Mouse (Mus musculus) myocyte (in vitro differentiated cells): ENCODE results near the gene Cfd.

Source experiments
- MAX ChIP-seq: IDR thresholded peaks from one replicate; pipeline ENCODE4 v1.6.1; 2011; ENCODE audit warnings: low read depth, mild to moderate bottlenecking, control low read depth
- MYOD1 ChIP-seq, 3 experiments: IDR thresholded peaks; one replicate each; pipeline ENCODE4 v1.6.1; 2011; ENCODE audit warnings: control low read depth in 2 of 3, low read depth in 2 of 3, mild to moderate bottlenecking in 2 of 3, moderate library complexity in 1 of 3; ENCODE audit not compliant: insufficient read length in 2 of 3, control insufficient read depth in 1 of 3
- MYOG ChIP-seq, 3 experiments: IDR thresholded peaks; one replicate each; pipeline ENCODE4 v1.6.1; 2011; ENCODE audit warnings: control low read depth in 2 of 3, low read depth in 2 of 3, mild to moderate bottlenecking in 2 of 3; ENCODE audit not compliant: insufficient read length in 2 of 3, control insufficient read depth in 1 of 3, insufficient read depth in 1 of 3
- POLR2A ChIP-seq: IDR thresholded peaks from one replicate; pipeline ENCODE4 v1.6.1; 2011; ENCODE audit warnings: low read depth, mild to moderate bottlenecking, control low read depth, moderate library complexity; ENCODE audit not compliant: insufficient read length
- POLR2AphosphoS2 ChIP-seq: IDR thresholded peaks from one replicate; pipeline ENCODE4 v1.6.1; 2011; ENCODE audit warnings: low read depth, control low read depth; ENCODE audit not compliant: insufficient read length
- REST ChIP-seq: IDR thresholded peaks from one replicate; pipeline ENCODE4 v1.6.1; 2011; ENCODE audit warnings: mild to moderate bottlenecking, control low read depth, moderate library complexity; ENCODE audit not compliant: insufficient read depth, insufficient read length
- SRF ChIP-seq: IDR thresholded peaks from one replicate; pipeline ENCODE4 v1.6.1; 2011; ENCODE audit warnings: low read depth; ENCODE audit not compliant: control insufficient read depth, insufficient read length
- TCF12 ChIP-seq: IDR thresholded peaks from one replicate; pipeline ENCODE4 v1.6.1; 2011; ENCODE audit warnings: mild to moderate bottlenecking, control low read depth; ENCODE audit not compliant: poor library complexity, insufficient read depth, severe bottlenecking
- USF1 ChIP-seq: IDR thresholded peaks from one replicate; pipeline ENCODE4 v1.6.1; 2011; ENCODE audit warnings: low read depth, mild to moderate bottlenecking, control low read depth, moderate library complexity

DNA sequence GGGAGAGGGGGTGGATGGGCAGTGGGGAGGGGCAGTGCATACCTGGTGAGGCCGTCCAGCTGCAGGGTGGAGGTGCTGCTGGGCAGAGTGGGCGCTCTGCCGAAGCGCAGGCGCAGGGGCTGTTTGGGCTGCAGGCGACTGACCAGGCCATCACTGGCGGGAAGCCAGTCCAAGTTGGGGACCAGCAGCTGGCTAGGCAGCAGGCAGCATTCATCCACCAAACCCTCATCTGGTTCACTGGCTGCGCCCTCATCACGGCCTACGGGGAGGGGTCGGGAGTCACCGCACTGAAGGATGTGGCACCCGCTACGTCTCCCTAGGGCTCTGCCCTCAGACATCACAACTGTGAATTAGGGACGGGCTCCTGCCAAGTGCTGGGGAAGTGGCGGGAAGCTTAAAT, 5.7 kb downstream of the Cfd start:
- TF ChIP-seq POLR2A = no peak
- TF ChIP-seq SRF = no peak
- TF ChIP-seq MAX = no peak
- no peak for TF ChIP-seq TCF12
- no peak for TF ChIP-seq POLR2AphosphoS2
- no peak for TF ChIP-seq REST
- no peak for TF ChIP-seq USF1
- TF ChIP-seq MYOG (IDR thresholded peaks at IDR 0.05; ENCODE audit: control insufficient read depth in 1 of 3, insufficient read depth in 1 of 3, insufficient read length in 2 of 3, low read depth in 2 of 3) = no peak
- TF ChIP-seq MYOD1 (IDR thresholded peaks at IDR 0.05; ENCODE audit: control insufficient read depth in 1 of 3, insufficient read length in 2 of 3, low read depth in 2 of 3) = no peak
